Mouse (Mus musculus) small intestine, adult 2 months (tissue): ENCODE measurements around the gene Agpat4.

ENCODE experiments used
- CTCF ChIP-seq: fragments of 200-500 bp; IDR thresholded peaks from 2 replicates; pipeline ENCODE4 v1.5.1; 2012; ENCODE audit warnings: low read depth, mild to moderate bottlenecking, control low read depth, inconsistent platforms, low read length, moderate library complexity, mixed read lengths; ENCODE audit not compliant: insufficient replicate concordance, insufficient read length; ENCODE audit errors: extremely low read depth
- POLR2A ChIP-seq: fragments of 200-500 bp; IDR thresholded peaks from 2 replicates; pipeline ENCODE4 v1.6.1; 2012; ENCODE audit warnings: low read depth, mild to moderate bottlenecking, control low read depth, inconsistent platforms, low read length, moderate library complexity

DNA sequence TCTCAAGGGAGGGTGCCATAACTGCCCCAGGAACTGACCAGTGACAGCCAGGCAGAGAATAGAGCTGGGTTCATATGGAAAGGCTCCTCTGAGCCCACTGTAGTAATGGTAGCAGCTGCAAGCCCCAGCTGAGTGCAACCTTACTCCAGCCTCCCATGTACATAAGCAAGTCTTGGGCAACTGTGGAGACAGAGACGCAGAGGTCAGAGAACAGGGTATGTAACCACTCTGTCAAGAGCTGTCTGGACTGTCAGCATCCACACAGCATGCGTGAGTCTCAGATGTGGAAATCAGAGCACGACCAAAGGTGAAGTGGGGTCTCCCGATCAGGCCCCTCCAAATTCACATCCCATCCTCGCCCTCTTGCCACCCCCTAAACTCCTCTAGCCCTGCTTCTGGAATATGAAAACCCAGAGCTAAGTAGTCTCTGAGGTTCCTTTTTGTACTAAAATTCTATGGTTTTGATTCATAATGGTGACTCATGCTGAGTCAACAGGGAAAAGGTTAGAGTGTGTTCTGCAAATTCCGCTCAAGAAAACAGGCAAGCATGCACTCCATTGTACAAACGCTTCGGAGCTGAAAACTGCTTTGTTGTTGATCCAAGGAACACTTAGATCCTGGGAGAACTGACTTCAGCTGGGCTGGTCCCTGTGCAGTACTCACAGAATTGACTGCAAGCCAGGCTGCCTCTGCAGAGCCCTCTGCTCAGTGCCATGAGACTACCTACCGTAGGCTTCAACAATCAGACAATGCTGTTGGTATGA, 23.5 kb upstream of the Agpat4 start:
- no peak for TF ChIP-seq CTCF
- no peak for TF ChIP-seq POLR2A
